ENCODE assay signal across 30 mouse cellular contexts in genomic region chr11:97915974-97916503, GRCm38 (mm10). TPM values are rescaled to one million over a fixed set of nuclear protein-coding genes. Genes with fewer than 3 reads are reported as not detected.
A peak's percentile ranks its signal among the peaks of the same experiment; 100 is the strongest.
DNase-seq lines count a peak whose midpoint lies in the region; ATAC-seq and TF ChIP-seq lines count a peak whose summit lies in the region.
"Had no signal": no experiment of that assay in that cellular context is flagged by ENCODE, and none has a peak within 500 bp of the region (broad histone marks: within the 10 kb centered on the region; RNA-seq: fewer than 3 reads in every experiment).

No protein-coding gene starts in this region.

- H3K4me3 ChIP-seq in lung, postnatal 0 days (ENCODE audit: low read depth, low read length): no peak overlapping the region
- H3K4me3 ChIP-seq in ES-Bruce4 (ENCODE audit: low read depth, low read length): peak overlapping the region; percentile 53; the same call in 1 of the 2 replicates
- H3K4me3 ChIP-seq in forebrain, embryonic 14.5 days (ENCODE audit: low read depth, low read length): no peak overlapping the region
- H3K4me3 ChIP-seq: forebrain, embryonic 13.5 days; hindbrain, embryonic 12.5 days; intestine, embryonic 15.5 days; lung, embryonic 15.5 days; midbrain, embryonic 13.5 days; neural tube, embryonic 15.5 days had no signal

- no peaks in the 10 kb centered on the region for H3K9me3 ChIP-seq in lung, postnatal 0 days (ENCODE audit: low read length)
- no peaks in the 10 kb centered on the region for H3K9me3 ChIP-seq in ES-Bruce4 (replicated peaks; ENCODE audit: control insufficient read depth, insufficient read depth, low read length, poor library complexity, severe bottlenecking)
- no peaks in the 10 kb centered on the region for H3K9me3 ChIP-seq in forebrain, embryonic 14.5 days (replicated peaks; ENCODE audit: control insufficient read depth, low read length)
- H3K9me3 ChIP-seq: forebrain, embryonic 13.5 days; hindbrain, embryonic 12.5 days; intestine, embryonic 15.5 days; lung, embryonic 15.5 days; midbrain, embryonic 13.5 days; neural tube, embryonic 15.5 days had no signal

- no peak overlapping the region for H3K9ac ChIP-seq in lung, postnatal 0 days (replicated peaks; ENCODE audit: low read depth)
- H3K9ac ChIP-seq in ES-Bruce4 (ENCODE audit: low read depth, poor library complexity, severe bottlenecking): peak overlapping the region; percentile 29
- no peak overlapping the region for H3K9ac ChIP-seq in forebrain, embryonic 14.5 days (ENCODE audit: low read length)
- H3K9ac ChIP-seq: forebrain, embryonic 13.5 days; hindbrain, embryonic 12.5 days; intestine, embryonic 15.5 days; liver, embryonic 14.5 days; lung, embryonic 15.5 days; midbrain, embryonic 13.5 days; neural tube, embryonic 15.5 days had no signal

- H3K27ac ChIP-seq in lung, postnatal 0 days (ENCODE audit: low read length): no peak overlapping the region
- no peak overlapping the region; the same call in 1 of the 2 replicates for H3K27ac ChIP-seq in ES-Bruce4 (ENCODE audit: insufficient read depth, low read length)
- no peak overlapping the region for H3K27ac ChIP-seq in forebrain, embryonic 14.5 days (ENCODE audit: low read depth, low read length)
- H3K27ac ChIP-seq: forebrain, embryonic 13.5 days; hindbrain, embryonic 12.5 days; hindbrain, postnatal 0 days; intestine, embryonic 15.5 days; kidney, postnatal 0 days; liver, embryonic 14.5 days; lung, embryonic 15.5 days; midbrain, embryonic 13.5 days; neural tube, embryonic 15.5 days had no signal

- no peaks in the 10 kb centered on the region for H3K4me1 ChIP-seq in lung, postnatal 0 days (ENCODE audit: insufficient read depth, low read depth, low read length)
- peaks cover 6% of the 10 kb centered on the region for H3K4me1 ChIP-seq in ES-Bruce4 (ENCODE audit: control insufficient read depth, insufficient read depth, low read length)
- no peaks in the 10 kb centered on the region for H3K4me1 ChIP-seq in forebrain, embryonic 14.5 days (ENCODE audit: control insufficient read depth, insufficient read depth, low read length)
- H3K4me1 ChIP-seq: intestine, embryonic 15.5 days; lung, embryonic 15.5 days; neural tube, embryonic 15.5 days had no signal

- DNase-seq in lung, postnatal 0 days (ENCODE audit: low spot score): peak; percentile 7
- DNase-seq in lung, postnatal 14 days: no peak
- no peak for DNase-seq in forebrain, embryonic 14.5 days (ENCODE audit: low spot score)
- DNase-seq in adrenal gland, postnatal 25 days: no peak
- DNase-seq: adrenal gland, postnatal 10 days; cerebellum, adult 11-12 months; cerebellum, postnatal 25 days; gastrocnemius, postnatal 25 days; heart, adult 18-20 months; heart, postnatal 36 days; kidney, adult 8-10 months; layer of hippocampus, postnatal 36 days; liver; retina, postnatal 1 day; right cerebral cortex, postnatal 14 days; thymus, postnatal 14 days had no signal

- 84% methylated on average over 6 of the region's 6 CpGs for WGBS in lung, postnatal 0 days
- WGBS in forebrain, embryonic 14.5 days: 93% methylated on average over 6 of the region's 6 CpGs

- H3K27me3 ChIP-seq in lung, postnatal 0 days (replicated peaks; ENCODE audit: insufficient read depth, low read length): no peaks in the 10 kb centered on the region
- H3K27me3 ChIP-seq in ES-Bruce4 (ENCODE audit: control insufficient read depth, insufficient read depth, low read length, poor library complexity, severe bottlenecking): no peaks in the 10 kb centered on the region
- H3K27me3 ChIP-seq in forebrain, embryonic 14.5 days (replicated peaks; ENCODE audit: control insufficient read depth, insufficient read depth, low read length): no peaks in the 10 kb centered on the region
- H3K27me3 ChIP-seq: forebrain, embryonic 13.5 days; hindbrain, embryonic 12.5 days; intestine, embryonic 15.5 days; lung, embryonic 15.5 days; midbrain, embryonic 13.5 days; neural tube, embryonic 15.5 days had no signal

- no peak for TF ChIP-seq POLR2A in ES-Bruce4 (IDR thresholded peaks at IDR 0.05; ENCODE audit: insufficient read depth, low read length)

- ATAC-seq in lung, postnatal 0 days: no peak
- 0 out of 2 replicates have a peak, but pooled peaks have one; percentile 15 for ATAC-seq in common myeloid progenitor, adult 5-6 weeks (replicated peaks; ENCODE audit: low read depth, poor library complexity, severe bottlenecking)
- ATAC-seq in megakaryocyte progenitor cell, adult 5-6 weeks (replicated peaks; ENCODE audit: poor library complexity): peak; percentile 60
- no peak for ATAC-seq in forebrain, embryonic 14.5 days
- ATAC-seq: forebrain, embryonic 13.5 days; hindbrain, postnatal 0 days; intestine, embryonic 15.5 days; midbrain, embryonic 13.5 days had no signal

- no peak overlapping the region for H3K4me2 ChIP-seq in lung, postnatal 0 days (replicated peaks; ENCODE audit: low read depth, low read length)
- no peak overlapping the region for H3K4me2 ChIP-seq in forebrain, embryonic 14.5 days (ENCODE audit: low read length)
- H3K4me2 ChIP-seq: forebrain, embryonic 13.5 days; heart, embryonic 11.5 days; hindbrain, embryonic 12.5 days; intestine, embryonic 15.5 days; lung, embryonic 15.5 days; midbrain, embryonic 13.5 days; neural tube, embryonic 15.5 days had no signal

- TF ChIP-seq CTCF in lung, postnatal 0 days (IDR thresholded peaks at IDR 0.05): no peak
- no peak for TF ChIP-seq CTCF in ES-Bruce4 (IDR thresholded peaks at IDR 0.05; ENCODE audit: low read depth, low read length)

- H3K36me3 ChIP-seq in lung, postnatal 0 days (ENCODE audit: insufficient read depth, low read length): no peaks in the 10 kb centered on the region
- H3K36me3 ChIP-seq in ES-Bruce4 (ENCODE audit: control insufficient read depth, insufficient read depth, low read length, poor library complexity, severe bottlenecking): no peaks in the 10 kb centered on the region
- no peaks in the 10 kb centered on the region for H3K36me3 ChIP-seq in forebrain, embryonic 14.5 days (ENCODE audit: control insufficient read depth, insufficient read depth, low read length)
- H3K36me3 ChIP-seq: hindbrain, embryonic 12.5 days; intestine, embryonic 15.5 days; lung, embryonic 15.5 days; midbrain, embryonic 13.5 days; neural tube, embryonic 15.5 days had no signal

- no peak for TF ChIP-seq EP300 in lung, postnatal 0 days (IDR thresholded peaks at IDR 0.05)
- TF ChIP-seq EP300 in ES-Bruce4 (IDR thresholded peaks at IDR 0.05; ENCODE audit: insufficient read depth, low read depth, low read length): no peak

RNA-seq across cellular contexts. Expression of gene Fbxo47, which starts 32.1 kb away (rescaled TPM):
- polyA plus RNA-seq in lung, postnatal 0 days (2015; fragmentation: Nextera tagmentation; extraction: Ambion mirVana): 0.08 and 0.29 TPM in 2 replicates
- 2.5 and 2.8 TPM in 2 replicates for polyA plus RNA-seq in ES-Bruce4 (2011; ENCODE audit: insufficient read depth, insufficient read length, low read depth, missing spikeins)
- 0.09 and 1.1 TPM in 2 replicates for total RNA-seq in common myeloid progenitor, adult 5-6 weeks (2017)
- total RNA-seq in megakaryocyte progenitor cell, adult 5-6 weeks (2015): not detected in 2 replicates
- 0.12 and 1.6 TPM in 2 replicates for total RNA-seq in megakaryocyte progenitor cell, adult 5-6 weeks (2017)
- 0.40 and 0.65 TPM in 2 replicates for polyA plus RNA-seq in forebrain, embryonic 14.5 days (2014; fragmentation: Nextera tagmentation; extraction: Ambion mirVana)
- 1.2 TPM in 1 of 2 replicates, not detected in the other for total RNA-seq in adrenal gland, postnatal 25 days (2021)
- polyA plus RNA-seq: small intestine, adult 2 months had no signal

Comparison
In these comparisons a context has a peak if more than half of its experiments do, and no peak if none do; other contexts are left out.
1. ATAC-seq: peak in common myeloid progenitor, adult 5-6 weeks (single experiment) and megakaryocyte progenitor cell, adult 5-6 weeks (single experiment); none in lung, postnatal 0 days (single experiment) and forebrain, embryonic 14.5 days (single experiment).